Mouse (Mus musculus) heart, embryonic 16.5 days (tissue): Measurements from ENCODE around the gene Hist1h2br. TPM values are rescaled to one million over a fixed set of nuclear protein-coding genes. Genes with fewer than 3 reads are reported as not detected.
"Not testable (repeated sequence)": the region's sequence is repeated elsewhere in the genome, so short reads cannot be mapped to it uniquely, and the experiment has no call there.

Source experiments
- ATAC-seq: fragments of 200-750 bp; cut with Nextera tagmentation; replicated peaks from 2 replicates; pipeline ENCODE4 v1.8.0; 2017; ENCODE audit warnings: moderate number of reproducible peaks; ENCODE audit not compliant: insufficient read depth, low FRiP score; ENCODE audit errors: extremely low read depth
- H3K27ac ChIP-seq: fragments of 300-500 bp; sonication (generic); 2 replicates; pipeline ENCODE4 v1.5.1; 2014; ENCODE audit warnings: mild to moderate bottlenecking, low read length, control low read depth, moderate library complexity
- H3K27me3 ChIP-seq: fragments of 300-500 bp; sonication (generic); 2 replicates; pipeline ENCODE4 v1.6.1; 2014; ENCODE audit warnings: low read length, mixed read lengths; ENCODE audit not compliant: control insufficient read depth, insufficient read depth
- H3K36me3 ChIP-seq: fragments of 300-500 bp; sonication (generic); 2 replicates; pipeline ENCODE4 v1.6.1; 2014; ENCODE audit not compliant: control insufficient read depth, insufficient read depth
- H3K4me1 ChIP-seq: fragments of 300-500 bp; sonication (generic); 2 replicates; pipeline ENCODE4 v1.6.1; 2014; ENCODE audit warnings: low read length, mixed read lengths; ENCODE audit not compliant: control insufficient read depth, insufficient read depth
- H3K4me2 ChIP-seq: fragments of 300-500 bp; sonication (generic); 2 replicates; pipeline ENCODE4 v1.6.1; 2014; ENCODE audit warnings: low read depth, mild to moderate bottlenecking, control low read depth, low read length
- H3K4me3 ChIP-seq: fragments of 300-500 bp; sonication (generic); 2 replicates; pipeline ENCODE4 v1.5.1; 2014; ENCODE audit warnings: mild to moderate bottlenecking, control low read depth, low read length
- H3K9ac ChIP-seq: fragments of 300-500 bp; sonication (generic); 2 replicates; pipeline ENCODE4 v1.6.1; 2014; ENCODE audit warnings: low read length, control low read depth
- H3K9me3 ChIP-seq: fragments of 300-500 bp; sonication (generic); replicated peaks from 2 replicates; pipeline ENCODE4 v1.6.1; 2016; ENCODE audit warnings: low read length; ENCODE audit not compliant: control insufficient read depth
- whole genome bisulfite sequencing: fragments of 180-500 bp; shearing (Covaris S2); extraction: QIAGEN DNeasy Blood & Tissue Kit; methylation state at CpG from one replicate; pipeline ENCODE4 v1.1.7; 2014; 5-methylcytosine and 5-hydroxymethylcytosine counted together
- polyA plus RNA-seq: library from polyadenylated mRNA; unstranded; fragments of >200 nt; fragmentation: Nextera tagmentation; extraction: Ambion mirVana; gene quantifications from 2 replicates; pipeline ENCODE4 v1.2.1, GENCODE M21; 2015

Hist1h2br gene
- polyA plus RNA-seq, 1 experiment from 2014 or later, result 10.5 TPM

- WGBS, result under 1% methylated on average over 25 of the region's 58 CpGs
- ATAC-seq, result peak; percentile 80
- not testable (repeated sequence) for H3K4me1 ChIP-seq, H3K36me3 ChIP-seq, H3K27ac ChIP-seq, H3K9ac ChIP-seq, H3K9me3 ChIP-seq, H3K27me3 ChIP-seq
- Histone ChIP-seq H3K4me2 (peak within 1 kb of the TSS; percentile 36; the same call in 1 of the 2 replicates), H3K4me3 (0 out of 2 replicates have a peak within 1 kb of the TSS, but pooled peaks have one; percentile 21)
Measured at GRCm38 (mm10) chr13:21831418-21832394, 1.8 kb upstream of the Hist1h2br start, which contains the start of gene Hist1h4n. Gene Hist1h4n, minus strand, starts transcription at chr13:21832196.

GRCm38 (mm10) chr13:21840508-21840907 lies 7.0 kb downstream of the Hist1h2br start:
- H3K9ac ChIP-seq, H3K4me2 ChIP-seq, H3K36me3 ChIP-seq, H3K4me1 ChIP-seq, H3K27ac ChIP-seq, H3K27me3 ChIP-seq, H3K9me3 ChIP-seq, H3K4me3 ChIP-seq: not testable (repeated sequence)
- WGBS, result no CpG with 5 or more reads among the region's 4 CpGs
- peak; percentile 79 for ATAC-seq

- not testable (repeated sequence) for H3K4me2 ChIP-seq, H3K4me3 ChIP-seq, H3K36me3 ChIP-seq, H3K9ac ChIP-seq, H3K27me3 ChIP-seq, H3K27ac ChIP-seq, H3K9me3 ChIP-seq, H3K4me1 ChIP-seq
- ATAC-seq, result 0 out of 2 replicates have a peak, but pooled peaks have one; percentile 23
Measured at GRCm38 (mm10) chr13:21846356-21846755, 12.8 kb downstream of the Hist1h2br start.

GRCm38 (mm10) chr13:21847883-21848282 lies 14.3 kb downstream of the Hist1h2br start:
- no peaks in the 10 kb centered on the region for H3K36me3 ChIP-seq
- H3K27me3 ChIP-seq, result no peaks in the 10 kb centered on the region
- ATAC-seq, result no peak
- H3K9ac ChIP-seq, result no peak overlapping the region
- H3K27ac ChIP-seq, result no peak overlapping the region
- no peak overlapping the region for H3K4me3 ChIP-seq
- H3K9me3 ChIP-seq, result no peaks in the 10 kb centered on the region
- no peak overlapping the region for H3K4me2 ChIP-seq
- peaks cover 9% of the 10 kb centered on the region for H3K4me1 ChIP-seq
- 35% methylated on average over 8 of the region's 8 CpGs for WGBS

- whole genome bisulfite sequencing, result 28% methylated on average over 1 of the region's 1 CpGs
- not testable (repeated sequence) for ATAC-seq
Measured at GRCm38 (mm10) chr13:21850696-21851095, 17.2 kb downstream of the Hist1h2br start.

GRCm38 (mm10) chr13:21852215-21852945 lies 18.8 kb downstream of the Hist1h2br start:
- H3K9ac ChIP-seq, result no peak overlapping the region
- no peaks in the 10 kb centered on the region for H3K27me3 ChIP-seq
- H3K27ac ChIP-seq, result peak overlapping the region; percentile 87
- peak overlapping the region; percentile 19; the same call in 1 of the 2 replicates for H3K4me2 ChIP-seq
- peaks cover 9% of the 10 kb centered on the region for H3K4me1 ChIP-seq
- 28% methylated on average over 3 of the region's 3 CpGs for WGBS
- no peak overlapping the region for H3K4me3 ChIP-seq
- H3K36me3 ChIP-seq, result no peaks in the 10 kb centered on the region
- no peaks in the 10 kb centered on the region for H3K9me3 ChIP-seq
- ATAC-seq, result peak; percentile 82

More at GRCm38 (mm10) chr13:21850696-21851095, 17.2 kb downstream of the Hist1h2br start:
- not testable (repeated sequence) for H3K4me1 ChIP-seq, H3K36me3 ChIP-seq, H3K9ac ChIP-seq, H3K9me3 ChIP-seq, H3K4me2 ChIP-seq, H3K27ac ChIP-seq, H3K4me3 ChIP-seq, H3K27me3 ChIP-seq

GRCm38 (mm10) chr13:21855146-21855545 lies 21.6 kb downstream of the Hist1h2br start:
- WGBS, result 9% methylated on average over 11 of the region's 11 CpGs
- Histone ChIP-seq H3K4me2 (peak overlapping the region; percentile 70), H3K9me3 (no peaks in the 10 kb centered on the region), H3K4me3 (peak overlapping the region; percentile 59), H3K9ac (no peak overlapping the region), H3K4me1 (peaks cover 9% of the 10 kb centered on the region), H3K36me3 (no peaks in the 10 kb centered on the region), H3K27ac (no peak overlapping the region), H3K27me3 (no peaks in the 10 kb centered on the region)
- ATAC-seq, result peak; percentile 33; the same call in 1 of the 2 replicates

GRCm38 (mm10) chr13:21855698-21856162 lies 22.2 kb downstream of the Hist1h2br start:
- Histone ChIP-seq H3K9me3 (no peaks in the 10 kb centered on the region), H3K4me3 (peak overlapping the region; percentile 59), H3K4me1 (peaks cover 9% of the 10 kb centered on the region), H3K27me3 (no peaks in the 10 kb centered on the region), H3K27ac (no peak overlapping the region), H3K9ac (peak overlapping the region; percentile 61; the same call in 1 of the 2 replicates), H3K4me2 (peak overlapping the region; percentile 70), H3K36me3 (no peaks in the 10 kb centered on the region)
- ATAC-seq, result no peak
- 4% methylated on average over 15 of the region's 15 CpGs for WGBS
